Mouse (Mus musculus) heart, embryonic 15.5 days (tissue): Measurements from ENCODE around the gene Polrmt. TPM values are rescaled to one million over a fixed set of nuclear protein-coding genes. Genes with fewer than 3 reads are reported as not detected.

ENCODE experiments used
- ATAC-seq: fragments of 200-750 bp; cut with Nextera tagmentation; replicated peaks from 2 replicates; pipeline ENCODE4 v1.8.0; 2017; ENCODE audit warnings: low read depth, moderate TSS enrichment; ENCODE audit not compliant: insufficient number of reproducible peaks, insufficient read depth, low FRiP score
- H3K27ac ChIP-seq: fragments of 300-500 bp; sonication (generic); 2 replicates; pipeline ENCODE4 v1.5.1; 2015; ENCODE audit warnings: mild to moderate bottlenecking, inconsistent platforms
- H3K27me3 ChIP-seq: fragments of 300-500 bp; sonication (generic); 2 replicates; pipeline ENCODE4 v1.6.1; 2015; ENCODE audit warnings: inconsistent platforms
- H3K36me3 ChIP-seq: fragments of 300-500 bp; sonication (generic); 2 replicates; pipeline ENCODE4 v1.6.1; 2015; ENCODE audit warnings: mild to moderate bottlenecking, inconsistent platforms
- H3K4me1 ChIP-seq: fragments of 300-500 bp; sonication (generic); replicated peaks from 2 replicates; pipeline ENCODE4 v1.6.1; 2015; ENCODE audit warnings: inconsistent platforms
- H3K4me2 ChIP-seq: fragments of 300-500 bp; sonication (generic); 2 replicates; pipeline ENCODE4 v1.6.1; 2015; ENCODE audit warnings: inconsistent platforms, mild to moderate bottlenecking, moderate library complexity
- H3K4me3 ChIP-seq: fragments of 300-500 bp; sonication (generic); 2 replicates; pipeline ENCODE4 v1.5.1; 2015; ENCODE audit warnings: mild to moderate bottlenecking, inconsistent platforms
- H3K9ac ChIP-seq: fragments of 300-500 bp; sonication (generic); 2 replicates; pipeline ENCODE4 v1.6.1; 2015; ENCODE audit warnings: mild to moderate bottlenecking, inconsistent platforms
- H3K9me3 ChIP-seq: fragments of 300-500 bp; sonication (generic); replicated peaks from 2 replicates; pipeline ENCODE4 v1.6.1; 2016; ENCODE audit warnings: inconsistent platforms
- WGBS: fragments of 180-500 bp; shearing (Covaris S2); methylation state at CpG from one replicate; pipeline ENCODE4 v1.1.7; 2015; ENCODE audit warnings: mixed read lengths; 5-methylcytosine and 5-hydroxymethylcytosine counted together
- polyA plus RNA-seq: library from polyadenylated mRNA; unstranded; fragments of >200 nt; fragmentation: Nextera tagmentation; extraction: Ambion mirVana; gene quantifications from 2 replicates; pipeline ENCODE4 v1.2.1, GENCODE M21; 2015

Polrmt gene
- polyA plus RNA-seq, 1 experiment from 2014 or later = 30.0 TPM

DNA sequence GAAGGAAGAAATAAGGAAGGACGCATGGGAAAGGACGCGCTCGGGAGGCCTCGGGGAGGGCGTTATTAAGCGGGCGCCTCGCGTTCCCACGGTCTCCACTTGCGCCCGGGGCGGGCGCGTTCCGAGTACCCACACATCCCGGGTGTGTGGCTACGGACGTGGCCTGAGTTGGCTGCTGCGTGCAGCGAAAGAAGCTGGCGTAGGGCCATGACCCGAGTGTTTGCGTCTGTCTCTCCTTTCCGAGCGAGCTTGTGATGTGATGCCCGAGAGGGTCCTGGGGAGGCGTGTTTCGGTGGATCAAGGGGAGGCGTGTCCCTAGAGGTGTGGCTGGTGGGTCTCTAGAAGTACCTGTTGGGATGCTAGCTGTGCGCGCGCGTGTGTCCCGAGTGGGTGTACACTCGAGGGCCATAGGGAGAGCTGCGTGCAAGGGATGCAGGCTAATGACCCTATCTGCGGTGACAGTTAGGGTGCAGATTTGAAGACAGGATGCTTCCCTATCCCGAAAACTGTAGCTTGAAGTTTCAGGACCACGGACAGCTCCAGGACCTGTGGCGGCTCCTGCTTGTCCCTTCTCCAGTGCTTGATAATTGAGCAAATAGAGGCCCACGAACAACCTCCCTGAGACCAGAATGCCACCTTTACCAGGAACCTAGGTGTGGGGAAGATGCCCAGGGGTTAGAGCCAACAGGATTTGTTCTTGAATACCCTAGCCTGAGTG lies 28.6 kb downstream of the Polrmt start:
- peaks cover 61% of the 10 kb centered on the region for H3K27me3 ChIP-seq
- peaks cover 21% of the 10 kb centered on the region for H3K4me1 ChIP-seq
- H3K27ac ChIP-seq = no peak overlapping the region
- H3K9me3 ChIP-seq = no peaks in the 10 kb centered on the region
- H3K4me3 ChIP-seq = peak overlapping the region; percentile 64
- H3K4me2 ChIP-seq = peak overlapping the region; percentile 96
- WGBS = 5% methylated on average over 43 of the region's 43 CpGs
- H3K9ac ChIP-seq = no peak overlapping the region
- ATAC-seq = no peak
- H3K36me3 ChIP-seq = no peaks in the 10 kb centered on the region

DNA sequence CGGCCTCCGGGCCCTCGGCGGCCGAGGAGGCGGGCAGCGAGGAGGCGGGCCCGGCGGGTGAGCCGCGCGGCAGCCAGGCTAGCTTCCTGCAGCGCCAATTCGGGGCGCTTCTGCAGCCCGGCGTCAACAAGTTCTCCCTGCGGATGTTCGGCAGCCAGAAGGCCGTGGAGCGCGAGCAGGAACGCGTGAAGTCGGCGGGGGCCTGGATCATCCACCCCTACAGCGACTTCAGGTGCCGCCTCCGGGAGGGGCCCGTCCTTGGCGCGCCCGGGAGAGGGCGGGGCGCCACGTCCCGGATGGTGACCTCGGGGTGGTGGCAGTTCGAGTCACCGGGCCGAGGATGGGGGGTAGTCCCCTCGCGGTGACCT lies 29.4 kb downstream of the Polrmt start:
- peaks cover 61% of the 10 kb centered on the region for H3K27me3 ChIP-seq
- H3K9ac ChIP-seq = peak overlapping the region; percentile 22; the same call in 1 of the 2 replicates
- no peak for ATAC-seq
- no peaks in the 10 kb centered on the region for H3K9me3 ChIP-seq
- WGBS = under 1% methylated on average over 41 of the region's 44 CpGs
- peaks cover under 1% of the 10 kb centered on the region; the same call in 1 of the 2 replicates for H3K36me3 ChIP-seq
- H3K4me1 ChIP-seq = peaks cover 25% of the 10 kb centered on the region
- H3K27ac ChIP-seq = no peak overlapping the region
- peak overlapping the region; percentile 96 for H3K4me2 ChIP-seq
- H3K4me3 ChIP-seq = peak overlapping the region; percentile 64

DNA sequence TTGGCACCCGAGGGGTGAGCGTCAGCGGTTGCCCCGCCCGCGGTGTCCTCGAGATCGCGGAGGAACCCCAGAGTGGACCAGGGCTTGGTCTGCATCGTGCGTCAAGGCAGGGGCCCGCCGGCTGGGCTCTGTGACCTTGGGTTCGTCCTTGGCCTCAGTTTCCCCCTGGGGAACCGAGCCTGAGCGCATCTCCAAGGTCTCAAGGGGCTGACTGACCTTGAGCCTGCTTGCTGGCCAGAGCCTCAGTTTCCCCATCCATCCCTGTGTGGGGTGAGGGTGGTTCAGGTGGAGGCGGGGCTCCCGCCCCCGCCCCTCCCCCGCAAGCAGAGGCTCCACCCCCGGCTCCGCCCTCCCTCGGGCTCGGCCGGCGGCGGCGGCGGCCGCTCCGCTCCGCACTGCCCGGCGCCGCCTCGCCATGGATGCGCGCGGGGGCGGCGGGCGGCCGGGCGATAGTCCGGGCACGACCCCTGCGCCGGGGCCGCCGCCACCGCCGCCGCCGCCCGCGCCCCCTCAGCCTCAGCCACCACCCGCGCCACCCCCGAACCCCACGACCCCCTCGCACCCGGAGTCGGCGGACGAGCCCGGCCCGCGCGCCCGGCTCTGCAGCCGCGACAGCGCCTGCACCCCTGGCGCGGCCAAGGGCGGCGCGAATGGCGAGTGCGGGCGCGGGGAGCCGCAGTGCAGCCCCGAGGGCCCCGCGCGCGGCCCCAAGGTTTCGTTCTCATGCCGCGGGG lies 30.0 kb downstream of the Polrmt start, which contains the start of gene Hcn2:
Gene Hcn2, plus strand, starts transcription at position 381 of the 734 bp plus-strand sequence.
- H3K9me3 ChIP-seq = no peaks in the 10 kb centered on the region
- ATAC-seq = no peak; the same call in 1 of the 2 replicates
- WGBS = 1% methylated on average over 54 of the region's 91 CpGs
- no peak within 1 kb of the TSS for H3K27ac ChIP-seq
- H3K27me3 ChIP-seq = peaks cover 61% of the 10 kb centered on the region
- peaks cover 25% of the 10 kb centered on the region for H3K4me1 ChIP-seq
- H3K4me2 ChIP-seq = peak within 1 kb of the TSS; percentile 96
- H3K36me3 ChIP-seq = peaks cover 6% of the 10 kb centered on the region
- H3K9ac ChIP-seq = peak within 1 kb of the TSS; percentile 22; the same call in 1 of the 2 replicates
- peak within 1 kb of the TSS; percentile 64 for H3K4me3 ChIP-seq

DNA sequence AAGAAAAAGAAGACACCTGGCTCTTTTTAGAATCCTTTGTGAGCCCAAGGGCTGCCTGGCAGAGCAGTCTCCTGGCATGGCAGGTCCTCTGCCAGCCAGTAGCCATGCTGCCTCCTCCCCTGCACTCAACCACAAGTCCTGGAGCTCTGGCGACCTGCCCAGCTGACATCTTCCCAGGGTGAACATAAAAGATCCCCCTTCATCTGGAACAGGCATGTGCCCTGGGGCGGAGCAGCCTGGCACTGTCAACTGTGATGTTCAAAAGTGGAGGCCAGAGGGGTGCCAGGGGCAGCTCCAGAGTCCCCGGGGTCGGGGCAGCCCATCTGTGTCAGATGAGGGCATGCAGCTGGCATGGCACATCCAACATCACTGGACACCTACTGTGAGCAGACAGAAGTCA lies 31.4 kb downstream of the Polrmt start:
- no peak for ATAC-seq
- Histone ChIP-seq H3K9me3 (no peaks in the 10 kb centered on the region), H3K9ac (no peak overlapping the region), H3K4me3 (no peak overlapping the region), H3K4me1 (peaks cover 26% of the 10 kb centered on the region), H3K4me2 (no peak overlapping the region), H3K36me3 (peaks cover 20% of the 10 kb centered on the region), H3K27me3 (peaks cover 55% of the 10 kb centered on the region), H3K27ac (no peak overlapping the region)
- 63% methylated on average over 4 of the region's 4 CpGs for WGBS

DNA sequence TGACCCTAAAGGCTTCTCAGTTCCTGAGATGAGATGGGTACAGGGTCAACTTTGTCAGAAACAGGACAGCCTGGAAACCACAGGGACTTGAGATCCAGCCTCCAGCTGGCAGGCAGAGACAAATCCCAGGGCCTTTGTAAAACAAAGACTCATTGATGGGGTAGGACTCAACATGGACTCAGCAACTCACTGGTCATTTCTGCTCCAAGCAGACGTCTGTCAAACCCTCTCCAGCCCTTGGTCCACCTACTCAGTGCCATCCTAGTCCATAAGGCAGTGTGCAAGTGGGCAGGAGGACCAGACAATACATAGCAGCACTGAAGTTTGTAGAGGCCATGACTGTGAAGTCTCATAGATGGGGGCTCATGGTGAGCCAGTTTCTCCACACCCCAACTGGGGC lies 33.2 kb downstream of the Polrmt start:
- 27% methylated on average over 1 of the region's 1 CpGs for WGBS

DNA sequence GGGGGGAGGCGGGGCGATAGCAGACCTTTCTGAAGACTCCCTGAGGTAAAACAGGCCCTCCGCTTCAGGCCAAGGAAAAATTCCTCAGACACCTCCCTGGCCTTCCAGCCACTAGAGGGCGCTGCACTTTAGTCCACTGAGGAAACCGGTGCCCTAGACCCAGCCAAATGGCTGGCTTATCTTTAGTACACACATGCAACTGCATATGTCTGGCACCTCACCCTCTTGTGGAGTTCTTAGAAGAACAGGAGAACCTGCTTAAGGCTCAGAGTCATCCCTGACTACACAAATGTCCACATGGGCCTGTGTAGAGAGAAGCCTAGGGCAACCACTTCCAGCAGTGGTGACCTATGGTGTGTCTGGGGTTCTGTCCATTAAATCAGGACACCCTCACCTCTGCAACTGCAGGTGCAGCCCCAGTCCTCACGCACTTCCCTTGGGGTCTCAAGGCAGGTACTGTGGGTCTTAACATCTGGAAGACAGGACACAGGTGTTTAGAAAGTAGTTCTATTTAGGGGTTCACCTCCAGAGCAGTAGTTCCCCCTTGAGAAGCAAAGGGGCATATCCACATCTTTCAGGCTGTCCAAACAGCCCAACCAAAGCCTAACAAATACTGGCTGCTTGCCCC lies 33.8 kb downstream of the Polrmt start:
- no peaks in the 10 kb centered on the region for H3K9me3 ChIP-seq
- peaks cover 33% of the 10 kb centered on the region for H3K27me3 ChIP-seq
- H3K36me3 ChIP-seq = peaks cover 27% of the 10 kb centered on the region
- H3K4me1 ChIP-seq = peaks cover 47% of the 10 kb centered on the region
- peak; percentile 16; the same call in 1 of the 2 replicates for ATAC-seq
- no peak overlapping the region for H3K9ac ChIP-seq
- no peak overlapping the region for H3K4me2 ChIP-seq
- no peak overlapping the region for H3K27ac ChIP-seq
- no peak overlapping the region for H3K4me3 ChIP-seq
- 9% methylated on average over 6 of the region's 6 CpGs for WGBS

More for the DNA sequence above, 33.2 kb downstream of the Polrmt start:
- Histone ChIP-seq H3K9ac (no peak overlapping the region), H3K36me3 (peaks cover 26% of the 10 kb centered on the region), H3K4me1 (peaks cover 45% of the 10 kb centered on the region), H3K4me2 (no peak overlapping the region), H3K9me3 (no peaks in the 10 kb centered on the region), H3K27ac (no peak overlapping the region), H3K4me3 (no peak overlapping the region), H3K27me3 (peaks cover 38% of the 10 kb centered on the region)
- no peak for ATAC-seq

DNA sequence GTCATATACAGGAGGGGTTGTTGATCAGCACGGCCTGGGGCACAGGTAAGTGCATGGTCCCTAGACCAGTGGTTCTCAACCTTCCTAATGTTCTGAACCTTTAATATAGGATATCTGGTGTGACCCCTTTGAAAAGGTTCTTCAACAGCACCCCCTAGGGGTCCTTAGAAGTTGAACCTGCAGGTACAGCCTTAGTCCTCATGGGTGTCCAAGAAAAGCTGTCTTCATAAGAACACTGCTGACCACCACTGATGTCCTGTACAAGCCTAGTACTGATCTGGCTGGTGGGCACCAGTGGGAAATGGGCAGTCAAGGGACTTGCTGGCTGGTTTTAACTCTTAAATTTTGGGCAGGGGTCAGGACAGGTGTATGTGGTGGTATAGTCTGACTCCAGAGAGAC lies 34.4 kb downstream of the Polrmt start:
- Histone ChIP-seq H3K4me3 (no peak overlapping the region), H3K9ac (no peak overlapping the region), H3K4me2 (no peak overlapping the region), H3K27me3 (peaks cover 27% of the 10 kb centered on the region), H3K36me3 (peaks cover 32% of the 10 kb centered on the region), H3K9me3 (no peaks in the 10 kb centered on the region), H3K4me1 (peaks cover 47% of the 10 kb centered on the region), H3K27ac (no peak overlapping the region)
- 87% methylated on average over 1 of the region's 1 CpGs for WGBS
- ATAC-seq = no peak

DNA sequence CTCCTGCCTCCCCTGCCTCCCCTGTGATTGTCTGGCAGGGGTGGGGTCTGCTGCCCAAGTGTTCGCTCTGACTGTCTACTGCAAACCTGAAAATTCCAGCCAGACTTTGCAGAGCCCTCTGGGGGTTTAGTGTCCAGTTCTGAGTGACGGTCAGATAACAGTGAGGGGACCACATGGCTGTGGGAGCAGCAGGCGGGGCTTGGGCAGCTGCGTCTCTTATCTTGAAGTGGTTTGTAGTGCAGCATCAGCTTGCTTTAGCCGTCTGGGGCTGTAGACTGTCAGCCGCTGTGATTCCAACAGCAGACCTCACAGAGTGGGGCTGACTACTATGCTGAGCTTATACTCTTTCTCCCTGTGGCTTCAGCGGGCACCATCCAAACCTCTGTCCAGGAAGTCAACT lies 37.1 kb downstream of the Polrmt start:
- H3K4me3 ChIP-seq = no peak overlapping the region
- peaks cover 56% of the 10 kb centered on the region for H3K4me1 ChIP-seq
- ATAC-seq = peak; percentile 33
- peak overlapping the region; percentile 38 for H3K4me2 ChIP-seq
- WGBS = 26% methylated on average over 7 of the region's 7 CpGs
- no peaks in the 10 kb centered on the region for H3K27me3 ChIP-seq
- no peak overlapping the region; the same call in 1 of the 2 replicates for H3K9ac ChIP-seq
- H3K36me3 ChIP-seq = peaks cover 32% of the 10 kb centered on the region
- peak overlapping the region; percentile 62 for H3K27ac ChIP-seq
- no peaks in the 10 kb centered on the region for H3K9me3 ChIP-seq

DNA sequence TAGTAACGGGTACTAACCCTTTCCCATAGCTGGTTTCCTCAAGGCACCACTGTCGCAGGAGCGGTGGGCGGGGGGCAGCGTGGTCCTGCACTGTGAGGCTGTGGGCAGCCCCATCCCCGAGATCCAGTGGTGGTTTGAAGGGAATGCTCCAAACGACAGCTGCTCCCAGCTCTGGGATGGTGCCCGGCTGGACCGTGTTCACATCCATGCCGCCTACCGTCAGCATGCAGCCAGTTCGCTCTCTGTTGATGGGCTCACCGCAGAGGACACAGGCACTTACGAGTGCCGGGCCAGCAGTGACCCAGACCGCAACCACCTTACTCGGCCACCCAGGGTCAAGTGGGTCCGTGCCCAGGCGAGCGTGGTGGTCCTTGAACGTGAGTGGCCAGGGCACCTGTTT lies 37.7 kb downstream of the Polrmt start:
- no peak overlapping the region for H3K4me3 ChIP-seq
- 65% methylated on average over 21 of the region's 21 CpGs for WGBS

DNA sequence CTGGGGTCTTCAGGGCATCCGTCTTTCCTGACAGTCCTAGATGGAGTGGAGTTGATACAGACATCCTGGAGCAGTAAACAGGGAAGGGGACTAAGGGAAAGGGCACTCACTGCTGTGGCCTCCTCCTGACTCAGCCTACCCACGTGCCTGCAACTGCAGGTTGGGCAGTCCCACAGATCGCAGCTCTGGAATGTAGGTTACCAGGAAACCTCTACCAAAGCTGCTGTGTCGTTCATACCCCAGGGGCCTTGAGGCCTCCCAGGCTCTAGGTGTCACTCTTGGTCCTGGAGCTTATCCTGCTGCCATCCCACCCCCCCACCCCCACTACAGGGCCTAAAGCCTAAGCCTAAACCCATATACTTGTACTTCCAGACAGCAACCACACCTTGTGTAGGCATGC lies 38.6 kb downstream of the Polrmt start:
- H3K27me3 ChIP-seq = no peaks in the 10 kb centered on the region
- no peak overlapping the region for H3K4me3 ChIP-seq
- ATAC-seq = no peak
- WGBS = 42% methylated on average over 4 of the region's 4 CpGs
- peaks cover 57% of the 10 kb centered on the region for H3K4me1 ChIP-seq
- H3K9ac ChIP-seq = no peak overlapping the region
- H3K27ac ChIP-seq = no peak overlapping the region
- H3K36me3 ChIP-seq = peaks cover 32% of the 10 kb centered on the region
- H3K4me2 ChIP-seq = 0 out of 2 replicates have a peak overlapping the region, but pooled peaks have one; percentile 66
- H3K9me3 ChIP-seq = no peaks in the 10 kb centered on the region

More for the DNA sequence above, 37.7 kb downstream of the Polrmt start:
- no peak for ATAC-seq
- peak overlapping the region; percentile 38 for H3K4me2 ChIP-seq
- H3K27me3 ChIP-seq = no peaks in the 10 kb centered on the region
- no peaks in the 10 kb centered on the region for H3K9me3 ChIP-seq
- H3K4me1 ChIP-seq = peaks cover 58% of the 10 kb centered on the region
- peaks cover 32% of the 10 kb centered on the region for H3K36me3 ChIP-seq
- H3K27ac ChIP-seq = peak overlapping the region; percentile 62
- no peak overlapping the region for H3K9ac ChIP-seq

DNA sequence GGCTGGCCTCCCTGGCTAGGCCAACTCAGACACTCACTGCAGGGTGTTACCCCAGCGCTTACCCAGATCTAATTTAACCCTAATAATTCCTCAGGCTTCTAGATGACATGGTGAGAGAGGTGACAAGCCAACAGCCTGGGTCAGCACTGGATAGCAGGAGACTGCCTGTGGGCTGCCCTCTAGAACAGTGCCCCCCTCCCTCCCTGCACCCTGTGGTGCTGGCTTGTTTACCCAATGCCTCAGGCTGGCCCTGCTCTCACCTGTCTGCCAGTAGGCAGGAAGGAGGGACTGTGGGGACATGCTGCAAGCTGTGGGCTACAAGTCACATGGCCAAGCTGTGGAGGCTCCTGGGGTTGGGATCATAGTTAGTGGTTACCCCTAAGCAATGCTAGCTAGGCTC lies 39.2 kb downstream of the Polrmt start:
- Histone ChIP-seq H3K4me3 (no peak overlapping the region), H3K27me3 (no peaks in the 10 kb centered on the region), H3K27ac (peak overlapping the region; percentile 52), H3K9me3 (no peaks in the 10 kb centered on the region), H3K9ac (0 out of 2 replicates have a peak overlapping the region, but pooled peaks have one; percentile 1), H3K4me1 (peaks cover 54% of the 10 kb centered on the region), H3K4me2 (peak overlapping the region; percentile 66), H3K36me3 (peaks cover 32% of the 10 kb centered on the region)
- ATAC-seq = no peak
- WGBS = 68% methylated on average over 1 of the region's 1 CpGs
